Mouse (Mus musculus) inflammation-experienced regulatory T-cells, adult 6 months (primary cell): Measurements from ENCODE around the gene Zfp938. TPM values are rescaled to one million over a fixed set of nuclear protein-coding genes. Genes with fewer than 3 reads are reported as not detected.
A peak's percentile ranks its signal among the peaks of the same experiment; 100 is the strongest.

Experiments used
- ATAC-seq: one replicate; pipeline ENCODE4 v1.8.0; 2017
- polyA plus RNA-seq, 3 experiments: library from polyadenylated mRNA; unstranded; fragments of 100-300 nt; shearing (Covaris generic); gene quantifications; one replicate each; pipeline ENCODE4 v1.2.1; 2017

Zfp938 gene
- 10 to 100 TPM; 15.6 to 19.2 (median 17.6) TPM for polyA plus RNA-seq

GRCm38 (mm10) chr10:82240742-82241400 lies at the start of gene Zfp938:
Gene Zfp938, minus strand, starts transcription at chr10:82241280.
- ATAC-seq = peak; percentile 100

DNA sequence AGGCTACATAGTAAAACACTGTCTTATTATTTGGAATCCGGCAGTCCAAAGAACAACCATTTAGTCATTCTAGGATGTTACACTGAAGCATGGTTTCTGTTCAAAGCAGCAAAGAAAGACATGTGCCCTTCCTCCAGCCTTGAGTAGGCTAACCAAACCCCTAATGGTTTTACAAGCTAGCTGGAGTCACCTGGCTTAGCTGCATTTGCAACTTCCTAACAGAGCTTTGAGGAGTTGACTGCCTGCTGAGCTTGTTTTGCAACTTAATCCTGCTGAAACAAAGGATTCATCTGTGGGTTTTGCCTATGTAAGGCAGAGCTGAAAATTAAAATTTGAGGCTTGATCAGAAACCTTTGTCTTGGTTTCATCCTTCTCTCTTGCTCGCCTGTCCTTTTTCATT lies 16.3 kb upstream of the Zfp938 start:
- no peak for ATAC-seq

DNA sequence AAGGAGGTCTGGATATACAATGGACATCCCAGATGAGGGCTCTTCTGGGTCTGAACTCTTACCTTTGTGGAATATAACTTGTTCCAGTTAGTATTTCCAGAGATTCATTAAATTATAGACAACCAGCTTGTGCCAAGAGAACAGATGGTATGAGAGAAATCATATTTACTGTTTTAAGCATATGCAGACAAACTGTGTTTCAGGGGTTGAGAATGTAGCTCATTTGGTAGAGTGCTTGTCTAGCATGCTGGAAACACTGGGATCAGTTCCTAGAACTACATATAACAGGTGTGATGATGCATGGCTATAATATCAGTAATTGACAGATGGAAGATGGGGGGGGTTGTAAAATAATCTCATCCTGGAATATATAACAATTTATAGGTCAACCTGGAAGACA lies 3.9 kb upstream of the Zfp938 start:
- no peak for ATAC-seq

DNA sequence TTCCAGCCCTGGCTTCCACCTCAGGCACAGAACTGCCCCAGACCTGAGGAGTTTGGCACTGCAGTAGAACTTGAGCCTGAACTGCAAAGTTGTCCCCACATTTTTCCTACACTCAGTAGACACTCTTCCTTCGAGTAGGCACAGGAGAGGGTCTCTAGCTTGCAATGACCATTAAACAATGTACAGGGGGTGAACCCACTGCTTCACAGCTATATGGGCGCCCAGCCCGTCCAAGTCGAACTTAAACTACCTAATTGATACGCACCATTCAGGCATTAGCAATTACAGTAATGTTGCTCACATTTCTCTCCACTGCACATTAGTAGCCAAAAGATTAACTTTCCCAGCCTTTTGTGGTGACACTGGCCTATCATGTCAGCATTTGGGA lies 315 bp upstream of the Zfp938 start:
- ATAC-seq = no peak

GRCm38 (mm10) chr10:82178257-82179064 lies 62.6 kb downstream of the Zfp938 start:
- peak; percentile 90 for ATAC-seq

Other genes starting within 250 kb of the Zfp938 start
- gene Zfp873, start 193.2 kb downstream of the Zfp938 start, polyA plus RNA-seq = 10 to 100 TPM; 11.8 to 17.0 (median 13.9) TPM
- 1 to 10 TPM; 3.3 to 6.8 (median 3.9) TPM for gene BC024063, start 157.9 kb downstream of the Zfp938 start, polyA plus RNA-seq
- gene AU041133, start 113.3 kb downstream of the Zfp938 start, polyA plus RNA-seq = 10 to 100 TPM; 10.4 to 15.3 (median 11.6) TPM
- gene 4932415D10Rik, start 75.3 kb upstream of the Zfp938 start, polyA plus RNA-seq = not detected
- 10 to 100 TPM in 2 of 3 experiments, 1 to 10 TPM in 1; 7.5 to 14.8 (median 12.7) TPM for gene Gm4924, start 113.0 kb upstream of the Zfp938 start, polyA plus RNA-seq